Mouse (Mus musculus) myocyte (in vitro differentiated cells): ENCODE results near the gene Myo1d. TPM values are rescaled to one million over a fixed set of nuclear protein-coding genes. Genes with fewer than 3 reads are reported as not detected.

Experiments used
- H3K27me3 ChIP-seq: one replicate; pipeline ENCODE4 v1.6.1; 2011; ENCODE audit not compliant: control insufficient read depth, insufficient read depth, insufficient read length
- H3K36me3 ChIP-seq: one replicate; pipeline ENCODE4 v1.6.1; 2011; ENCODE audit not compliant: control insufficient read depth, insufficient read depth
- H3K4me2 ChIP-seq: one replicate; pipeline ENCODE4 v1.6.1; 2011; ENCODE audit warnings: low read depth, control low read depth
- H3K4me3 ChIP-seq: one replicate; pipeline ENCODE4 v1.5.1; 2011; ENCODE audit warnings: mild to moderate bottlenecking, control low read depth, moderate library complexity
- H3K79me2 ChIP-seq: one replicate; pipeline ENCODE4 v1.6.1; 2011; ENCODE audit not compliant: control insufficient read depth, insufficient read depth
- H3ac ChIP-seq: one replicate; pipeline ENCODE4 v1.6.1; 2011; ENCODE audit not compliant: control insufficient read depth, insufficient read length
- CEBPB ChIP-seq: IDR thresholded peaks from 2 replicates; pipeline ENCODE4 v1.6.1; 2011; ENCODE audit warnings: mild to moderate bottlenecking, moderate library complexity; ENCODE audit not compliant: poor library complexity, insufficient read depth, severe bottlenecking
- E2F4 ChIP-seq: IDR thresholded peaks from one replicate; pipeline ENCODE4 v1.6.1; 2011; ENCODE audit warnings: mild to moderate bottlenecking, control low read depth, moderate library complexity; ENCODE audit not compliant: insufficient read depth
- MAX ChIP-seq: IDR thresholded peaks from one replicate; pipeline ENCODE4 v1.6.1; 2011; ENCODE audit warnings: low read depth, mild to moderate bottlenecking, control low read depth
- MYOD1 ChIP-seq, 3 experiments: IDR thresholded peaks; one replicate each; pipeline ENCODE4 v1.6.1; 2011; ENCODE audit warnings: control low read depth in 2 of 3, low read depth in 2 of 3, mild to moderate bottlenecking in 2 of 3, moderate library complexity in 1 of 3; ENCODE audit not compliant: insufficient read length in 2 of 3, control insufficient read depth in 1 of 3
- MYOG ChIP-seq, 3 experiments: IDR thresholded peaks; one replicate each; pipeline ENCODE4 v1.6.1; 2011; ENCODE audit warnings: control low read depth in 2 of 3, low read depth in 2 of 3, mild to moderate bottlenecking in 2 of 3; ENCODE audit not compliant: insufficient read length in 2 of 3, control insufficient read depth in 1 of 3, insufficient read depth in 1 of 3
- POLR2A ChIP-seq: IDR thresholded peaks from one replicate; pipeline ENCODE4 v1.6.1; 2011; ENCODE audit warnings: low read depth, mild to moderate bottlenecking, control low read depth, moderate library complexity; ENCODE audit not compliant: insufficient read length
- POLR2AphosphoS2 ChIP-seq: IDR thresholded peaks from one replicate; pipeline ENCODE4 v1.6.1; 2011; ENCODE audit warnings: low read depth, control low read depth; ENCODE audit not compliant: insufficient read length
- REST ChIP-seq: IDR thresholded peaks from one replicate; pipeline ENCODE4 v1.6.1; 2011; ENCODE audit warnings: mild to moderate bottlenecking, control low read depth, moderate library complexity; ENCODE audit not compliant: insufficient read depth, insufficient read length
- SRF ChIP-seq: IDR thresholded peaks from one replicate; pipeline ENCODE4 v1.6.1; 2011; ENCODE audit warnings: low read depth; ENCODE audit not compliant: control insufficient read depth, insufficient read length
- TCF12 ChIP-seq: IDR thresholded peaks from one replicate; pipeline ENCODE4 v1.6.1; 2011; ENCODE audit warnings: mild to moderate bottlenecking, control low read depth; ENCODE audit not compliant: poor library complexity, insufficient read depth, severe bottlenecking
- TCF3 ChIP-seq: IDR thresholded peaks from one replicate; pipeline ENCODE4 v1.6.1; 2011; ENCODE audit warnings: low read depth, control low read depth; ENCODE audit not compliant: insufficient read length
- USF1 ChIP-seq: IDR thresholded peaks from one replicate; pipeline ENCODE4 v1.6.1; 2011; ENCODE audit warnings: low read depth, mild to moderate bottlenecking, control low read depth, moderate library complexity
- polyA plus RNA-seq: library from polyadenylated mRNA; unstranded; fragments of >200 nt; fragmentation: generic; extraction: Trizol; gene quantifications from one replicate; pipeline ENCODE4 v1.2.1, GENCODE M21; 2012; ENCODE audit warnings: missing spikeins

The Myo1d gene
- polyA plus RNA-seq, 1 experiment, result 10.5 TPM

DNA sequence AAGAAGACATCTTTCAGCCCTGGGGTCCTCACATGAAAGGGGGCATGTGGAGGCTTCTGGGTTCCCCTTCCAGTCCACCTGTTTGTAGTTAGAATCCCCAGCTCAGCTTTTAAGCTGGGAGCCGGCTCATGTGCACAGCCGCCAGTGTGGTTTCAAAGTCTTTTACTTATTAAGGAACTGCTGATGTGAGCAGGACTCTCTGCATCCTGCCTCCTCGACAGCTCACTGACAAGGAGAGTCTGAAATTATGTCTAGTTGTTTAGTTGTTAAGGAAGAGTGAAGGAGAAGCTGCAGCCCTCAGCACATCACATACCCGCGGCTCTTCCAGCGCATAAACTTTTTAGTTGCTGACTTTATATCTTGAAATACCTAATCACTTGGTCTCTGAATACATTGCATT is 230.0 kb downstream of the Myo1d start:
- Histone ChIP-seq H3K79me2 (no peaks in the 10 kb centered on the region), H3K4me3 (no peak overlapping the region), H3K4me2 (no peak overlapping the region), H3K27me3 (no peaks in the 10 kb centered on the region), H3K36me3 (peaks cover 4% of the 10 kb centered on the region), H3ac (no peak overlapping the region)
- no peak for TF ChIP-seq REST
- TF ChIP-seq MYOG (IDR thresholded peaks at IDR 0.05; ENCODE audit: control insufficient read depth in 1 of 3, insufficient read depth in 1 of 3, insufficient read length in 2 of 3, low read depth in 2 of 3), result no peak
- no peak for TF ChIP-seq TCF3
- TF ChIP-seq MYOD1 (IDR thresholded peaks at IDR 0.05; ENCODE audit: control insufficient read depth in 1 of 3, insufficient read length in 2 of 3, low read depth in 2 of 3), result no peak
- TF ChIP-seq SRF, result no peak
- TF ChIP-seq MAX, result no peak
- TF ChIP-seq POLR2AphosphoS2, result no peak
- TF ChIP-seq USF1, result no peak
- TF ChIP-seq POLR2A, result no peak
- TF ChIP-seq TCF12, result no peak
- TF ChIP-seq CEBPB, result no peak
- TF ChIP-seq E2F4, result no peak

DNA sequence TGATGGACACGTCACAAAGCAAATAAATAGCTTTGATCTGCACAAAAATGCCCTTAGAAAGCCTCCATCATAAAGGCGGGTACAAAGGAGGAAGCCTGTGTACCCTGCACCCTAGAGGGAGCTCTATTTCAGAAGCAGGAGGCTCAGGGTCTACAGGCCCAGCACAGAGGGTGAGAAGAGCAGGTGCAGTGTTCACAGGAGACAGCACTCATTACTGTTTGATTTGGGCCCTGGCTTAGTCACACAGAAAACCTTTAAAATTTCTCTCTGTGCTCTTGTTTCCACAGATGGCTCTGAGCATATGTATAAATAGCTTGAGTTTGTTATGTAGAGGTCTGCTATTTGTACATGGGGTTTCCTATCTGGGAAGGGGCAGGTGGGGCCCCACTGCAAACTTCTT is 233.6 kb downstream of the Myo1d start:
- H3K79me2 ChIP-seq, result no peaks in the 10 kb centered on the region
- peak in 1 of 3 experiments; percentile 20 for TF ChIP-seq MYOG (IDR thresholded peaks at IDR 0.05; ENCODE audit: control insufficient read depth in 1 of 3, insufficient read depth in 1 of 3, insufficient read length in 2 of 3, low read depth in 2 of 3)
- no peak for TF ChIP-seq POLR2AphosphoS2
- no peak for TF ChIP-seq REST
- no peak for TF ChIP-seq POLR2A
- no peak for TF ChIP-seq CEBPB
- no peak for TF ChIP-seq TCF3
- no peak for TF ChIP-seq MAX
- no peak for TF ChIP-seq E2F4
- TF ChIP-seq SRF, result no peak
- peak in 2 of 3 experiments; percentile 27 to 62 for TF ChIP-seq MYOD1 (IDR thresholded peaks at IDR 0.05; ENCODE audit: control insufficient read depth in 1 of 3, insufficient read length in 2 of 3, low read depth in 2 of 3)
- H3K4me3 ChIP-seq, result no peak overlapping the region
- peaks cover 4% of the 10 kb centered on the region for H3K36me3 ChIP-seq
- no peak overlapping the region for H3ac ChIP-seq
- no peaks in the 10 kb centered on the region for H3K27me3 ChIP-seq
- no peak overlapping the region for H3K4me2 ChIP-seq

DNA sequence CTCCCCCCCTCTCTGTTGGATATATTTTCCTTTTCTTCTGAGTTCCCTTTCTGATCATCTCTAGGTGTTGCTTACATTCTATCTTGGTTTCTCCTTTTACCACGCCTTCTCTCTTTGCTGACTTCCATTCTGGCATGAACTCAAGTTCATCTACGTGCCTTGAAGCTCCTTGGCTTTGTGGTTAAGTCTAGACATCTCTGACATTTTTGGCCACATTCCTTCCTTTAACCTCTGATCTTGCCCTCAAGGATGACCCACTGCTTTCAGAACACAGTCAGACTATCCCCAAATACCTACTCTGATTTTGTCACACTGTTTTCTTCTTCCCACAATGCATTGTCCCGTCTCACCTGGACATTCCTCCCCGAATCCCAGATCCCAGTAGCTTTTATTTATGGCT is 240.8 kb downstream of the Myo1d start:
- Histone ChIP-seq H3K4me2 (peak overlapping the region; percentile 1), H3K4me3 (no peak overlapping the region), H3ac (no peak overlapping the region), H3K27me3 (no peaks in the 10 kb centered on the region), H3K79me2 (no peaks in the 10 kb centered on the region), H3K36me3 (no peaks in the 10 kb centered on the region)
- TF ChIP-seq MYOD1 (IDR thresholded peaks at IDR 0.05; ENCODE audit: control insufficient read depth in 1 of 3, insufficient read length in 2 of 3, low read depth in 2 of 3) (no peak), SRF (no peak)

DNA sequence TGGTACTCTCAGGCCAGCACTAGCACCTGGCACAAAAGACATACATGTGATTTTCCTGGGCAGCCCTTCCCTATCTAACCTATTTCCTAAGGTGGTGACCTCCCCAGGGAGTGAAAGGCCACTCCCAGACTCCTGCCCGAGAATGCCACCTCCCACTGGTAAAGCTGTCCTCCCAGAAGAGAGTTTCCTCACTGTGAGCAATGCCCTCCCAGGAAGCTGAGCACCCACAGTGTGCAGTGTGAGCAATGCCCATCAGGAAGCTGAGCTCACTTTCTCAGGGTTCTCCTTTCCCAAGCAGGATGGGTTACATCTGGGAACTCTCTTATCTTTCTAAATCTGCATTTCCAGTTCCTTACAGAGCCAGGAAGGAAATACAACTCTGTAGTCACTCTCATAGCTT is 246.9 kb downstream of the Myo1d start:
- TF ChIP-seq MYOD1 (IDR thresholded peaks at IDR 0.05; ENCODE audit: control insufficient read depth in 1 of 3, insufficient read length in 2 of 3, low read depth in 2 of 3) (no peak), USF1 (no peak), TCF12 (no peak), CEBPB (no peak)
- H3K4me3 ChIP-seq, result no peak overlapping the region

DNA sequence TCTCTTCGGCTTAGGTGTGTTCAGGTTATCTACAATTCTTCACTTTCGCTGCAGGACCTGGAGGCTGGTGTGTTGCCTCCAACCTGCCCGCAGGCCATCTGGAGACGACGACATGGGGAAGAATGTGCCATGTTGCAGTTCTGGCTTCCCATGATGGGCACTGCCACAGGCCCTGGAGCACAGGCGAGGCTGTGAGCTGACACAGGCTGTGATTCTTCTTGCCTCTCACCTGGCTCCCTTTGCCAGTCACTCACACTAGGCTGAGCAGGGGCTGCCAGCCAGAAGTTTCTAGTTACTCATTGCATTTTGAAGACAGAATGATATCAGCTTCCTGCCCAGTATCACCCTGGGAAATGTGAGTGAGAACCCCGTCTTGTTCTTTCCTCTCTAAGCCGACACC is 250.7 kb downstream of the Myo1d start:
- Histone ChIP-seq H3ac (no peak overlapping the region), H3K4me3 (no peak overlapping the region), H3K36me3 (no peaks in the 10 kb centered on the region), H3K79me2 (no peaks in the 10 kb centered on the region), H3K27me3 (no peaks in the 10 kb centered on the region), H3K4me2 (no peak overlapping the region)
- TF ChIP-seq TCF3, result no peak
- TF ChIP-seq TCF12, result no peak
- TF ChIP-seq SRF, result no peak
- TF ChIP-seq REST, result no peak
- TF ChIP-seq MYOD1 (IDR thresholded peaks at IDR 0.05; ENCODE audit: control insufficient read depth in 1 of 3, insufficient read length in 2 of 3, low read depth in 2 of 3), result no peak
- TF ChIP-seq CEBPB, result no peak
- TF ChIP-seq USF1, result no peak
- no peak for TF ChIP-seq E2F4
- TF ChIP-seq MYOG (IDR thresholded peaks at IDR 0.05; ENCODE audit: control insufficient read depth in 1 of 3, insufficient read depth in 1 of 3, insufficient read length in 2 of 3, low read depth in 2 of 3), result no peak
- no peak for TF ChIP-seq POLR2A
- no peak for TF ChIP-seq POLR2AphosphoS2
- TF ChIP-seq MAX, result no peak

More for the DNA sequence above, 246.9 kb downstream of the Myo1d start:
- no peaks in the 10 kb centered on the region for H3K79me2 ChIP-seq
- H3K36me3 ChIP-seq, result no peaks in the 10 kb centered on the region
- H3ac ChIP-seq, result no peak overlapping the region
- H3K27me3 ChIP-seq, result no peaks in the 10 kb centered on the region
- H3K4me2 ChIP-seq, result peak overlapping the region; percentile 13
